Mouse (Mus musculus) inflammation-experienced regulatory T-cells, adult 6 months (primary cell): Measurements from ENCODE around the gene Tnr. TPM values are rescaled to one million over a fixed set of nuclear protein-coding genes. Genes with fewer than 3 reads are reported as not detected.

Experiments used
- ATAC-seq: one replicate; pipeline ENCODE4 v1.8.0; 2017
- polyA plus RNA-seq, 3 experiments: library from polyadenylated mRNA; unstranded; fragments of 100-300 nt; shearing (Covaris generic); gene quantifications; one replicate each; pipeline ENCODE4 v1.2.1; 2017

Gene Tnr
- polyA plus RNA-seq, 3 experiments from 2014 or later = 0.05 TPM; not detected in 2

DNA sequence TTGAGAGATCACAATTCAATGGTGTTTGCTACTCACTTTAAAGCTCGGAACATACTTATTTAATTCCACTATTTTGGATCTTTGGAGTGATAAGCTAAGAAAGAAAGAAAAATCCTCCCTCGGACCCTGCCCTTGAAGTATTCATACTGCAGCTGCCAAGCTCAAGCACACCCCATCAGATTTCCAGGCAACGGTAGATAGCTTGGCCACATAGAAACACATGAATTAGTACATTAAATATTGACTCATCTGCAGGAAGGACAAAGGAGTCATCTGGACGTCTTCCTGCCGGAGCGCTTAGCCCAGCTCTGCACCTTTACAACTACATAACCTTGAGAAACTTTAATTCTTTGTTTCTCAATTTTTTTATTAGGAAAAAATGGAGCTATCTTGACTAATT lies 205.7 kb downstream of the Tnr start:
- no peak for ATAC-seq

DNA sequence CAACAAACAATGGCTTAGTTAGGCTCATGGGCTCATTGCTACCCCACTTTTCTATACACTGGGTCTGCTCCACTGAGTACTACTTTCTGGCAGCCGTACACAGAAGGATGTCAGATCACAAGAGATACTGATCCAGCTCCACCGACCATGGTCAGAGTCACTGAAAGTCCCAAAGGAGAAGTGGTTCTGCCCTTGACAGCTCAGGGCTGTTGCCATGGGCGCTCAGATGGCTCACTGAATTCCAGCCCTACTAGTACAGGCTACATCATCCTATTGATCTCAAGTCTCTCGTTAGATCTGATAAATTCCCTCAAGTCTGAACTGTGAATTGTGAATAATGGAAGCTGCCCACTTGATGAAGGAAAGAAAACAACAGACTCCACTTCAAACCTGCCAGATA lies 207.3 kb downstream of the Tnr start:
- no peak for ATAC-seq

DNA sequence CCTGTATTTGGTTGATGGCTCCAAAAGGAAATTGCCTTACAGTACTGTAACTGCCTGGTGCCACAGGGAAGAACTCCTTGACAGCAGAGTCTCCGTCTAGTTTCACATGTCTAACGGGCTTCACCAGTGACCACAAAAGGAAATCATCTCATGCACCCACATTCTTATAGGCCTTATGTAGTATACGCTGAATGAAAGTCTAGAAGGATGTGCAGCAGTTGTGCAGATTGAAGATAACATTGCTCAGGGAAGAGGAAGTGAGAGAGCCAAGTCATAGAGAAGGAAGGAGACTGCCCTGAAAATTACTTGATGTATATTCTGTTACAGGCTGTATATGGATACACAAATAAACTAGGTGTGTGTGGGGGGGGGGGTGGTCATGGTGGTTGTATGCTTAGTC lies 211.5 kb downstream of the Tnr start:
- no peak for ATAC-seq

DNA sequence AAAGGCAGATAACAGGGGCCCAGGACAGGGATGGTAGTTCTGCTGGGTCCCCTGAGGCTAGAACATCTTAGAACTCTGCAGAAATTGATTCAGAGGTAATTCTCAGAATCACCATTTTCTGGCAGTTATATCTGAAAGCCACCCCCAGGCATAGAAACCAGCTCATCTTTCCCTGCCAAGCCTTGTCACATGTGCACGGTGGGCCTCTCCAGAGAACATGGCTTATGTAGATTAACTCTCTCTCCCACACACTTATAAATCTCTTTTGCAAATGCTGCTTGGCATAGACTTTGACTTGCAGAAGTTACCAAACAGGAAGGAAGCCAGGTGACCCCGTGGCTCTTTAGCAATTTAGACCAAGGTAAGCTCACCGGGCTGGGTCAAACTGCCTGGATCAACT lies 215.9 kb downstream of the Tnr start:
- ATAC-seq = no peak

DNA sequence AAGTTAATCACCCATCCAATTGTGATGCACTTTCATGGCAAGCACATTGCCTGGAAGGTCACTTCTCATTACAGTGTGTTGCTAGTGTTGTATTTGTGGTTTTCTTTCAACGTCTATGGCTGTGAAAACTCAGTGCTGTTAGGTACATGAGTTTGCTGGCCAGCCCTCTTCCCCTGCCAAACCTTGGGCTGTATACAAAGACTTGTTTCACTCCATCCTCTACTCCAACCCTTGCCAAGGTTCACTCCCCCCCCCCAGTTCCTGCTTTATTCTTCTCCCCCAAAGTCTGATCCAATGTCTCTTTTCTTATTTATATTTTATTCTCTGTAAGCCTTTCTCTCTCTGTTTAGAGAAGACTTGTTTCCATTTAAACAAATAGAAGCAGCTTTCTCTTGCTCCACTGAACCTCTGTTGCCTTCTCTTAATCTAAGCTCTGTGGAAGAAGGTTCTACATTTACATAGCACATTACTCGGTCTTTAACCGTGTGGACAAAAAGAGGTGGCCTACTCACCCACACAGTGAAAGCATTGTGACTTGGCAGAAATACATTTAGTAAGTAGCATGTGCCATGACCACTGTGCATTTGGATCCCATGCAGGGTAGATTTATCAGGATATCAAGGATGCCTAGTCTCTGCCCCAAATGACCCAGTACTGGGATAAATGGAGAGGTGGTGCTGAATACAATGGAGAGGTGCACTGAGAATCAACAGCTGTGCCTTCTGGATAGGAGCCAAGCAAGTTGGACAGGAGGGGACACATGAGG lies 217.9 kb downstream of the Tnr start:
- no peak for ATAC-seq

DNA sequence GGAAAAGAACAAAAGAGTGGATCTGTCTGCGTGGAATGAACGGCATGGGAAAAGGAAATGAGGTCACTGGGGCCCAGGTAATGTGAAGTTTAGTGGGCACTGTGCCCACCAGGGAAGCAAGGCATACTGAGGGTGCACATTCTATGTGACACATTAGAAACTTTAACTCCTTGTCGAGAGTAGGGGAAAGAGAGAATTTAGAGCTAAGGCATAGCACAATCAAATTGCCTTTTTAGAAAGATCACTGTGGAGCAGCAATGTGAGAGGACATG lies 218.4 kb downstream of the Tnr start:
- no peak for ATAC-seq

DNA sequence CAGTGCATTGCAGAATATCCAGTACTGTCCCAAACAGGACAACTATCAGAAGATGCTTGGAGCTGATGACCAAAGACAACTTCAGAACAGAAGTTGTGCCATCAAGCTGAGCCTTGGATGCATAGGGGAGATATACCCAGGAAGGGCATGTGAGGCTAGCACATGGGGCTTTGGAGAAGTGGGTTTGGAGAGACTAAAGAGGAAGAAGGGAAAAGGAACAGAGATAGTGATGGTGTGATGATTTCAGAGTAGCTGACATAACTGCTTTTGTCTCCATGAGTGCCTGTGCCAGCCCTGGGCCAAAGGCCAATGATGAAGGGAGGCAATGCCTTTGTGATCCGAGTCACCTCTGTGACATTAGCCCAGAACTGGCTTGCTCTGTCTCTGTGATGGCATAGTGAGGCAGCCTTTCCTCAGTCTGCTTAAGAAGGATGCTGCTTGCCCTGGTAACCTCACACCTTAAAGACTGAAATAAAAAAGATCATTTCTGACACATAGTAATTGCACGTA lies 220.2 kb downstream of the Tnr start:
- no peak for ATAC-seq

DNA sequence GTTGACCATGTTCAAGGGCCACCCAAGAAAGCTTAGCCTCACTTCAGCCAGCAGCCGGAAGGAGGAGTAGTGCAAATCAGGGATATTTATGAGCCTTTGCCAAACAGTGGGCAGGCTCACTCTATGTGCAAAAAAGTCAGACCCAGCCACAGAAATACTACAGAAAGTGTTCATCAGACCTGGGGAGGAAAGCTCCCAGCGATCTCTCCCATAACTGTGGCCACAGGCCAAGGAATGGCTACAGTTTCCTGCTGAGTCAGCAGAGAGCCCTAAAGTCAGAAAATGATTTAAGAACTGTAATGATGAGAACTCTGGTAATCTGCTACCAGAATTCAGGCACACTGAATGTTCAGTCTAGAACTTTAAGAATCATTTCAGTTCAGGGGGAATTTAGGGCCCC lies 221.7 kb downstream of the Tnr start:
- ATAC-seq = no peak

DNA sequence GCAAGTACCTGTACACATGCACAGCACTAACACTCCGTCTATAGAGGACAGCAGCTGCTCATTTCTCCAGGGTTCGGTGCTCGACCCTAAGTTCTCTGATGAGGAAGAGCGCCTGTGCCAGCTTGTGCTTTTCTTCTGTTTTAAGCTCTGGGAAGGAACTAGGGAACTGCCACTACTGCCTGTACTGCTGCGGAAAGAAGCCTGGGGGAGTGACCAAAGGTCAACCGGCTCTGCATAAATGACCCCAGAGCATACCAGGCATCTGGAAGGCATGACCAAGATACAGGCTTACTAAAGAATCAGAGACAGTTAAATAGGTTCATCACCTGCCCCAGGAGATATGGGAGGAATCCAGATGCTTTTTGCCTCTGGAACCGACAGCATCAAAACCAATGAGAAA lies 224.4 kb downstream of the Tnr start:
- no peak for ATAC-seq

DNA sequence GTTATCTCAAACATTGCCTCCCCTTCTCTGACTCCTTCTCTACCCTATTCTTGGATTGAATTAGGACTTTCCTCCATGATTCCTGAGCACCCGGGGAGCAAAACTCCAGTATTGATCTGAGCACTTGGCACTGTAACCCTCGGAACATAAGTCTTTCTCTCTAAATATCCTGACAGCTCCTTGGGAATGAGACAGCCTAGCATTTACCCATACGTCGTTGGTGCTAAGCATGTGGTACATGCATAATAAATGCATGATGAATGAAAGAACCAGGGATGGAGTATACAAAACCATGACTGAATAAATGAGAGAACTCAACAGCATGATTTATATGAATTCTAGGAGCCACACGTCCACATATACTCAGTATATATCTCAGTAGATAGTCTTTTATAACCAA lies 226.8 kb downstream of the Tnr start:
- no peak for ATAC-seq

DNA sequence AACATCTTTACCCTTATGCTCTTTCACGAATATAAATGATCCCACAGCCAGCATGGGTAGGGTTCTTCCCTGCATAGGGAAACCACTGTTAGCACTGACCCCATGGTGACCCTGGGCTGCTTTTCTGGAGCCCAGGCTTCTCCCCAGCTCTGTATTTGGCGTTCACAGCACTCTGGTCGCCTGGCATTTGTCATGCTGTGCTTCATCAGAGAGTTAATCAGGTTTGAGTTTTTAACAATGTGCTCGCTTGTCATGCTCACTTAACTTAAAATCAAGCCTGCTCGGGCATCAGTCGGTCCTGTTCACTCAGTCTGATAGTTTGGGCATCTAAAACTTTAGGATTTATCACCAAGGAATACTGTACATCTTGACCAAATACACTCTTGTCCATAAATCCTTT lies 227.3 kb downstream of the Tnr start:
- no peak for ATAC-seq

DNA sequence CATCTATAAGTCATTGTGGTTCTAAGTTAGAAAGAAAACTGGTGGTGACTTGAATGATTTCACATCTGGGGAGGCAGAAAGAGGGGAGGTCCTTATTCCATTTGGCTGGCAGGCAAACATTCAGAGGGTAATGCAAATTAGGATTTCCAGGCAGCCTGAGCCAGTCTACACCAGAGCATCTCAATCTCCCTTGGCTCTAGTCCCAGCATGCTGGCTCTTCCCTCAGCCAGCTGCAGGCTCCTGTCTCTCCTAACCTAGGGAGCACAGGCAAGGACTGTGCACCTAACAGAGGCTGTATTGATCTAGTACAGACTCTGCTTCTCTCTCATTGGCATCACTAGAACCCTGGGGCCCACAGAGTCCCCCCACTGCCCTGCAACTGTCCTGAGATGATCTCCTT lies 237.4 kb downstream of the Tnr start:
- no peak for ATAC-seq

DNA sequence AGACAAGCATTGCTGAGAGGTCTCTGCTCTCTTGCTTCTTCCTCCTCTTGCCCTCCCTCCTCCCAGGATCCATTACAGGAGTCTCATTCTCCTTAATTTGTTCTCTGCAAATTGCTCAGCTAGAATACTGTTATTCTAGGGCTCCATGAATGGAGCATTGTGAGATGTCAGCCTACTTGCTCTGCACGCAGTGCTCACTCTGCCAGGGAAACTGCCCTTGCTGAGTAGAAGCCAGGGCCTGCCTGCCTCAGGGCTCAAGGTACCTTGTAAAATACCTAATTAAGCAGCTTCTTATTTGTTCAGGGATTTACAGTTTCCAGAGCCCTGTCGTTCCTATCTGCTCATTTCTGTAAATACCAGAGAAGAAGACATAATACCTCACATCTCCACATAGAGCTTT lies 240.3 kb downstream of the Tnr start:
- no peak for ATAC-seq

DNA sequence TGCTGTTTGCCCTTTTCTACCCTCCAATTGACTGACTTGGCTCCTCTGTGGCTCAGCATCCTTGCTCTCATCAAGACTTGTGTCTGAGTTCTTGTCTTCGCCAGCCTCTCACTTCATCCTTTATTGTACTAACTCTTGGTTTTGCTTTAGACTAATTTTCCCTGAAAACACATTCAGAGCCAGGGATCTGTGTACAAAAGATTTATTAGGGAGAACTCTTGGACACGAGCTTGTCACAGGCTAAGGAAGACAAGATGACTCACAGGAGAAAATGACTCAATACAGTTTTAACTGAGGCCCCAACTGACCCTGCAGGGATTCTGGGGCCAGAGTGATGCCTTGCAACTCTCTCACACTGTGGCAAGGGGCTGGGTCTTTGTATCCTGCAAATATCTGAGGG lies 241.3 kb downstream of the Tnr start:
- ATAC-seq = no peak

DNA sequence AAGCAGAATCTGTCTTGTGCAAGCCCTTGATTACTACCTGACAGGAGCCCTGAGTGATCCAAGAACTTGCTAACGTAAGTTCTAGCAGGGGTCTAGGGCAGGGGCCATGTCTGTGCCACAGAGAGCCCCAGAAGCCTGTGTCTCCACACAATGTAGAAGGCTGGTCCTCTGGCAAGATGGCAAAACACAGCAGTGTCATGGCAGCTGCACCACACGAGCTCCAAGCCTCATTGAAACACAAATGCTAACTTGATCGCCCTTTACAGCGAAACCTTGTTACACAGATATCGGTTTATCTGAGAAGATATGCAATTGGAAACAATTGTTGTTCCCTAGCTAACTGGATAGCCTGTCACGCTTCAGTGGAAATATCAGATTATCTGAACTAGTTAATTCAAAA lies 246.4 kb downstream of the Tnr start:
- no peak for ATAC-seq

DNA sequence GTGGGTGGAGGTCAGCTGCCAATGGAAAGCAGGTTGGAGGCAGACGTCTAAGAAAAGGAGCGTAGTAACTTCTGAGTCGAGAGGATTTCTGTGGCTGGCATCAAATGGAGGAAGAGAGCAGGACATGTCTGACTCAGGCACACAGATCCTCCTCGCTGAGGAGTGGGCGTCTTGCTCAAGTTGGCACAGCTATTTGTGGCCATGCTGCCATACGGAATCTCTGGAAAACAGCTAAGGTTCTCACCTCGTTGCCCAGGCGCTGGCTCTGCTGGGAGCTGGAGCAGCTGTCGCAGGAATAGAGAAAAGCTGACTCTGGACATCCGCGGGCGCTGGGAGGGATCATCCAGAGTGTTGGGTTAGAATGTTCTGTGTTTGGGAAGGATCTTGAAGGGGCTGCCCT lies 250.1 kb downstream of the Tnr start:
- no peak for ATAC-seq

DNA sequence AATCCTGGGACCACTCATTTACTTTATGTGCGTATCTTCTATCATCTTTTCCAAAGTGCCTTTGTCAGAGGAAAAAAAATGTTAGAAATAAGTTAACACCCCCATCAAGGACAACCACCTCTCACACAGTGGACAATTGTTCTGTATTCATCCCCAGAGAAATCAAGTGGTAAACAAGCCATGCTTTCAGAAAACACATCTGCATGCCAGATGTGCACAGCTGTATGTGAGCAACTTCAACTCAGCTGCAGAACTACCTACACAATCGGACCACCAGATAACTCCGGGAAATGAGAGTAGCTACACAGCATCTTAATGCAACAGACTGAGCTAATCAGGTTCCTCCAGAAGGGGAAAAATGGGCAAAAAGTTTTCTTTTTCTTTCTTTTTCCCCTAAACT lies 251.6 kb downstream of the Tnr start:
- ATAC-seq = no peak

DNA sequence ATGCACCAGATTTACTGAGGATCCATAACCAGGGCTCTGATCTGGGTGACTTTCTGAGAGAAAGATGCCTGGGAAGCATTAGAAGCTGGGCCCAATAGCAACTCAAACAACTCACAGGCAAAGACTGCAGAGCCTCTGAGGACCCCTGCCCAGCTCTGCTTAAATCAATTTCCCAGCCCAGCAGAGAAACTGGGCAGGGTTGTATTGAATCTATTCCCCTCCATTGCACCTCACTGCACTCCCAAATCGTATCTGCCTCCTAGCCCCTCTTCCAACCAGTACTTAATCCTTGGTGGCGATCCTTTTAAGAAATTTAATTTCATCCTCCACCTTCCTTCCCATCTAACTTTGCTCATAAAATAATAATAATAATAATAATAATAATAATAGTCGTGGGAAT lies 253.5 kb downstream of the Tnr start:
- ATAC-seq = no peak

DNA sequence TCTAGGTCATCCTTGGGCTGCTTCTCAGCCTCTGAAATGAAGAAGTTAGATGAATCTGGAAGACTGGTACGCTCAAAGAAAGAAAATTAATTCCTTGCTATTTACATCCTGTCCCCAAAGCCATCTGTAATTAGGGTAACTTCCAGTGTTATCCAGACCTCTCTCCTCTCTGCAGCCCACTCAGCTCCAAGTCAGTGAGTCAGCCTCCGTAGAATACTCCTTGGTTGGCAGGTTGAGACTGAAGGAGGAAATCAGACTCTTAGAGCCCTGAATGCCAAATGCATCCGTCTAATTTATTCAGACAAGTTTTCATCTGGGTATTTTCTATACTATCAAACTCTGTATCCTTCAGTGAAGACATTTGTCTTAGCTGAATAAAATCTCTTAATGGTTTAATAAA lies 255.9 kb downstream of the Tnr start:
- ATAC-seq = no peak

DNA sequence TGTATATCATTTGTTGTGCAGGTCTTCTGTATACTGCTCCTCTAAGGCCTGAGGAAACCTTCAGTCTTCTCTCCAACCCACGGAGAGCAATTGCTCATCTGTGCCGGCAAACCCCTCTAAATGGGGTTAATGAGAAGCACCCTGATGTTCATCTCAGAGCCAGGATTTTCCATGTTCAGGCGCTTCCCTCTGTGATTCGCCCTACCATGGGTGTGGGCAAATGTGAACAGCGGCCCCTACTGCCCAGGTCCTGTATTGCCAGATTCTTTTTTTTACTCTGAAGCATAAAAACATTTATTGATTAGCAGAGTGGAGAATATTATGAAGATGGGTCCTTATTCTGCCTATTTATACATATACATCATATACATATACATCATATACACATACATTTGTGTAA lies 260.3 kb downstream of the Tnr start:
- ATAC-seq = no peak

DNA sequence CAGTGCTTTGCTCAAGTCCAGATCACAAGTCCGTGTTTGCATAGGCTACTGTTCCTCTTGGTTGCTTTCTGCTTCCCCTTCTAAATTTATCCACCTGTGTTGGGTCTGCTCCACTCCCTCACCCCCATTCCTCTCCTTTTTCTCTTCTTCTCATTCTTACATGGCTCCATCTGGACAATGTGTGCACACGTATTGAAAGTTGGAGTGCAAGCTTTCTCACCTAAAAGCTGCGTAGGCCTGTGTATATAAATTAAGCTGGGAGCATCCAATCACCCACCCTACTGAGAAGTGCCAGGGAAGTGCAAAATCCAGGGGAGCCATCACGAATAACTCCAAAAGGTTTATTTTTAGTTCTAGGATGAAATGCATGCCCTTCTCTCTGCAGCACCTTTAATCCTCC lies 264.7 kb downstream of the Tnr start:
- no peak for ATAC-seq

DNA sequence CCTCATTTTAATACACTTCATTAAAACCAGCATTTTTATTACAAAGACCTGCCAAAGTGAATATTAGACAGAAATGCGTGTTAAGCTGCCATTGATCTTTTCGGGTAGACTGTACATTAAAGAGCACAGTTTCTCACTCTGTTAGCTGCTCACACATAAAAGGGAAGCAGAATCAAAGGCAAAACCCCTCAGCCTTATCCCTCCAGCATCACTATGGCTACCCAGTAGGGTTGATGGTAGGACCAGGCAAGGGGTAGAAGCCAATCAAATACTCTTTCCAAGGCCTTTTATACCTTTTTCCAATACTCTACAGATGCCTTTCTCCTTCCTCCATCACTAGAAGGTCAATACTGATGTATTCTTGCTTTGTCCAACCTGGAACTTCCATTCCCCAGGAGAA lies 269.0 kb downstream of the Tnr start:
- no peak for ATAC-seq

DNA sequence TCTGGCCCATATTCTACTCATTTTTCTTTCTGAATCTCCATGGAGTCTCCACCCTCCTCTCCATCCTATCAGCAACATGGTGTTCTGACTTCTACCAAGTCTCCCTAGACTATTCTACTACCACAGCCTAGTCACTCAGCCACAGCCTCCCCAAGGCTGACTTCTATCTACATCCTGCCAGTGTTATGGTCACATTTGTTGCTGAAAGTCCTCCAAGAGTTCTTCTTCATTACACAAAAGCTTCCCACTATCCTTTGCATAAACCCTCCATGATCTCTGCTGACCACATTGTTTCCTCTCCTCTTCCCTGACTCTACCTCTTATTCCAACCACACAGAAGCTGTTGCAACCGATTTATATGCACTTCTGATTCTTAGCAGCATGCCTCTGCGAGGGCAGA lies 272.5 kb downstream of the Tnr start:
- no peak for ATAC-seq

DNA sequence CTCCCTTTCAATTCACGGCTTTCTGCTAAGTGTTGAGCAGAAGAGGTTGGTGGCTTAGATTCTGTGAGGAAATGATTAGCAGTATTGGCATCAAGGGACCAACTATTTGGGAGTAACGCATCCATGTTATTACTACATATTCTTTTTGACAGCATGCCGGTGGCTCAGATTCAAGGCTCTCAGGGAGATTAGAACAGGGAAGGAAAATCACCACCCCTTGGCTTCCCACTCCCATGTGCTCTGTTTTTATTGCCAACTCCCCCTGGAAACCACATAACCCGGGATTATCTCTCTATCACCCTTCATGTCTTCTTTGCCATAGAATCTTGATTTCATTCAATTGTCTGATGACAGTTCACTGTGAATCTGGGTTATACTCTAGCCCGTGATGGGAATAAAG lies 276.8 kb downstream of the Tnr start:
- no peak for ATAC-seq

DNA sequence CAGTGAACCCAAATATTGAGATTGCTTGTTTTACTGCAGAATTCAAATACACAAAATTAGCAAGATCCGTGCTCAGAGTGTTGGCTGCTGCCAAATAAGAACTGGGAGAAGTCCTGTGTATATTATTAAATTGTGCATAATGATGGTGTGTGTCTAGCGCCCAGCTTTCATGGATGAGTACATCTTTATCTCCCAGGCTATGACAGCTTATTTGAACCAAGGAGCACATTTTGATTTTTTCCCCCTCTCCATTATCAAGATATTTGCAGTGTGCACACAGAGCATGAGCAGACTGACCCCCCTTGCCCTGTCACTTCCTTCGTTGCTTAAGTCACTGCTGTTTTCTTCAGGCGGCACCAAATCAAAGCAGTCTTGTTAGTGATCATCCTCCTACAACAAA lies 278.2 kb downstream of the Tnr start:
- ATAC-seq = no peak

DNA sequence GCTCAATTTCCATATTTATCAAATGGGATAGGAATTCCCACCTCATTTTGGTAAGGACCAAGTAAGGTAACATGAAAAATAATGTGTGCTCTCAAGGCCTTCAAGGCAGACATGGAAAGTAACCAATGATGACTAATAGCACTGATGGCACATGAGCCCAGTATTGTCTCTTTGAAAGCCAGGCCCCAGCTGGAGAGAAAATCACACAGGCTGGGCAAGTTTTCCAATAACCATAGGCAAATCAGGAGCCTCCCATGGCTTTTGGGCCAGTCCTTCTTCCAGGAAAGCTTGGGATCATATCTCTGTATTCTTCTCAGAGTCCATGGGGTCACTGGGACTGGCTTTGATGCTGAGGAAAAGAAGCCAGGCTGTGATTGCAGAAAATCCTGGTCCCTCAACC lies 280.1 kb downstream of the Tnr start:
- ATAC-seq = no peak
